Mouse (Mus musculus): ENCODE measurements around the gene Ier3.

DNA sequence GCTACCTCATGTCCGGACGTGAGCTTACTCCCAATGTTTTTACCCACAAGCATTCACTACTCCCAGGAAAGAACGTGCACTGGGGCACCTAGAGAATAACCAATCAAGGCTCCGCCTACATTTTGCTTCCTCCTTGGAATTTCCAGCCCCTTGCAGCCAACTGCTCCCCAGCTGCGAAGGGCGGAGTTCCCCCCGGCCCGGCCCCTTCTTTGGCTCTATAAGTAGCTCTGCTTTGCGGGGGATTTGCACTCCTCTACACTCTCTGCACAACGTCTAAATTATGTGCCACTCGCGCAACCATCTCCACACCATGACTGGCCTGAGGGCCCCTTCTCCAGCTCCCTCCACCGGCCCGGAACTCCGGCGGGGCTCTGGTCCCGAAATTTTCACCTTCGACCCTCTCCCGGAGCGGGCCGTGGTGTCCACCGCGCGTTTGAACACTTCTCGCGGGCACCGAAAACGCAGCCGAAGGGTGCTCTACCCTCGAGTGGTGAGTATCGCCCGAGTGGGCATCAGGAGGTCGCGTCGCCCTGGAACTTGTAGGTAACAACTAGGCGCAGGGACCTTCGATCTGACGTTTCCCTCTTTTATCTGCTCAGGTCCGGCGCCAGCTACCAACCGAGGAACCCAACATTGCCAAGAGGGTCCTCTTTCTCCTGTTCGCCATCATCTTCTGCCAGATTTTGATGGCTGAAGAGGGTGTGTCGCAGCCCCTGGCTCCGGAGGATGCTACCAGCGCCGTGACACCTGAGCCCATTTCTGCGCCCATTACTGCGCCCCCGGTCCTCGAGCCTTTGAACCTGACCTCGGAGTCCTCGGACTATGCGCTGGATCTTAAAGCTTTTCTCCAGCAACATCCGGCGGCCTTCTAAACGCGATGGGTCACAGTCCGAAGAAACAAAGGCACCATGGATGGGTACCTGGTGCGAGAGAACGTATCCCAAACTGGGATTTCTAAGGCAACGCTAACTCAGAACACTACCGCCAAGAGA is at the start of gene Ier3:
- no peak for TF ChIP-seq CTCF (IDR thresholded peaks at IDR 0.05; ENCODE audit: extremely low read depth, insufficient read depth, insufficient read length, insufficient replicate concordance)
- TF ChIP-seq POLR2A (IDR thresholded peaks at IDR 0.05; ENCODE audit: low read depth, low read length): peak; percentile 45; the same call in 1 of the 2 replicates

Data from spleen, adult 2 months (tissue).